In the genomic region with DNA sequence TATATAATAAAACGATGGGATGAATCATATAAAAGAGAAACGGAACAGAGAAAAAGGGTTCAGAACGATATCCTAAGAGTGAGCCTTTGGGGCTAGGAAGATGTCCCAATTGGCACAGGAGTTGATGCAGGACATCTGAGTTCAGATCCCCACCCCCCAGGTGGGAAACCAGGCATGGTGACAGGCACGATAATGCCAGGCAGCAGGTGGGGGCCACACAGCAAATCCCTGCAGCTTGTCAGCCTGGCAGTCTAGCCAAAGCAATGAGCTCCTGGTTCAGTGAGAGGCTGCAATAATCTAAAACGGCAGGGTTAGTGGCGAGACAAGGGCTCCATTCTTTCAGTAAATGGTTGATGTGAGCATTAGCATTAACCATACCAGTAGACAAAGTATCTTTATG, we compare ENCODE assay signal across 16 mouse cellular contexts.
"Had no signal": no experiment of that assay in that cellular context is flagged by ENCODE, and none has a peak within 500 bp of the region (broad histone marks: within the 10 kb centered on the region; RNA-seq: fewer than 3 reads in every experiment).

No protein-coding gene starts in this region.

- DNase-seq: kidney, adult 8-10 months; kidney, postnatal 10 days; kidney, postnatal 36 days; liver, postnatal 0 days; lung, embryonic 14.5 days; thymus, adult 18-20 months; thymus, postnatal 4 days had no signal

- H3K27me3 ChIP-seq: kidney, embryonic 15.5 days; limb, embryonic 12.5 days; limb, embryonic 15.5 days; midbrain, embryonic 12.5 days; neural tube, embryonic 12.5 days; neural tube, embryonic 15.5 days had no signal

- H3K36me3 ChIP-seq: kidney, embryonic 15.5 days; limb, embryonic 12.5 days; limb, embryonic 15.5 days; midbrain, embryonic 12.5 days; neural tube, embryonic 12.5 days; neural tube, embryonic 15.5 days had no signal

- H3K4me2 ChIP-seq: kidney, embryonic 15.5 days; limb, embryonic 12.5 days; limb, embryonic 15.5 days; liver, embryonic 11.5 days; lung, embryonic 14.5 days; midbrain, embryonic 12.5 days; neural tube, embryonic 12.5 days; neural tube, embryonic 15.5 days had no signal

- ATAC-seq: liver, postnatal 0 days; lung, postnatal 0 days; midbrain, embryonic 16.5 days had no signal

- H3K4me3 ChIP-seq: kidney, embryonic 15.5 days; limb, embryonic 12.5 days; limb, embryonic 15.5 days; midbrain, embryonic 12.5 days; neural tube, embryonic 12.5 days; neural tube, embryonic 15.5 days had no signal
